Mouse (Mus musculus) right cerebral cortex, postnatal 10 days (tissue): ENCODE results near the gene Galnt2.

ENCODE experiments used
- DNase-seq, 2 experiments: peaks; one replicate each; pipeline ENCODE4 v3.0.0; 2021; ENCODE audit warnings: low spot score in 2 of 2

Gene Galnt2

DNA sequence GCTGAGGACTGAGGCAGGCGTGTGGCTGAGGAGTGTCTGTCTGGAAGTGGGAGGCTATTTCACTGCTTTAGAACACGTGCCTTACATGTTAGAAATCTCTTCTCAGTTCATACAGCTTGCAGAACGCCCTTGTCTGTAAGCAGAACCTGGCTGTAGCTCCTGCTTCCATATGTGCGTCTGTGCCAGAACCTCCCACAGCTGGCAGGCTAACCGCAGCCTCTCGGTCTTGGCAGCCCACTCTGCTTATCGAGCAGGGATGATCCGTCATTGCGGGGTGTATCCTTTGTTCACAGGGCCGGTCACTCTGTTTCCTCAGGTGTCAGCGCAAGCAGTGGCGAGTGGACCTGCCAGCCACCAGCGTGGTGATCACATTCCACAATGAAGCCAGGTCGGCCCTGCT is 92.2 kb downstream of the Galnt2 start:
- DNase-seq: peak; percentile 51 to 56

DNA sequence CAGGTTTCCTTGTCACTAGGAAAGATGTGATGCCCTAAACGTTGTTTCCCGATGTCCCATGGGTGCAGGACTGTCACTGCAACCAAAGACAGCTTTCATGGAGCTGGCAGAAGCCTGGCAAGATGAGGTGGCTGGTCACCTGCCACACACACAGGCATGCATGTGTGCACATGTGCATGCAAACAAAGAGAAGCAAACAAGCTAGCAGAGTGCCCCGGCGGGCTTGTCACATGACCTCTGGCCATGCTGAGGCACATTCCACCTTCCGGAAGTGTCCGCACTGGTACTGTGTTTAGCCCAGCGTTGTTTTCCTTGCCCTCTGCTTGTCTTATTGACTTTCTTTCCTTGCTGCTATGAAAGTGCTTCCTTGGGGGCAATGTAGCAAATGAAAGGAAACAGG is 97.1 kb downstream of the Galnt2 start:
- DNase-seq: no peak

DNA sequence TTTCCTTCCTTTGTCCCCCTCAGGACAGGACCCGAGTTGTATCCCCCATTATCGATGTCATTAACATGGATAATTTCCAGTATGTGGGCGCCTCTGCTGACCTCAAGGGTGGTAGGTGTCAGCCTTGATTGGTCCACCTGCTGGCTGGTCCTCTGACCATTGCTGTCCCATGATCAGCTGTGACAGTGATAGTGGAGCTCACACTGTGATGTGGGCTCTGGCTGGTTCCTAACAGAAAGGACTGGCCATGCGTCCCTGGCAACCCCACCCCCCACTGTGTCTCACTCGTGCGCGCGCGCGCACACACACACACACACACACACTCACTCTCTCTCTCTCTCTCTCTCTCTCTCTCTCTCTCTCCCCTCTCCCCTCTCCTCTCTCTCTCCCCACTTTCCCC is 98.5 kb downstream of the Galnt2 start:
- no peak for DNase-seq

DNA sequence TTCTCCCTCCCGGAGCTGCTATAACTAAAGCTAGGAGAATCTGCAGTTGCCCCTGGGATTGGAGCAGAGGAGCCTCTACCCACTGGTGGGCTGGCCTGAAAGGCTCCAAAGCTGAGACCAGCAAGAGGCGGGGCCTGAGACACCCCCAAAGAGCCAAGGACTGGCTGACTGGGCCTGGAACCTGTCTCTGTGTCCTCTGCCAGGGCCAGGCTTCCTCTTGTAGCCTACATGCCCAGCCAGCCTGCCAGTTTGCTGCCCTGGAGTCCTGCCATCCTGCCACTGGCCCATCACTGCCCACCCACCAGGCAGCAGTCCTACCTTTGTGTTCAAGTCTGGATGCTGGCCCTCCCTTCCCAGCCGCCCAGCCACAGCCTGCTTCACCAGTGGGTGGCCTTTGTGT is 99.2 kb downstream of the Galnt2 start:
- peak; percentile 82 for DNase-seq

GRCm38 (mm10) chr8:124331094-124331493 is 99.9 kb downstream of the Galnt2 start:
- no peak for DNase-seq

- DNase-seq: no peak
Measured at GRCm38 (mm10) chr8:124331706-124332105, 100.5 kb downstream of the Galnt2 start.

GRCm38 (mm10) chr8:124336302-124336701 is 105.1 kb downstream of the Galnt2 start:
- DNase-seq: no peak

GRCm38 (mm10) chr8:124339742-124340141 is 108.6 kb downstream of the Galnt2 start:
- DNase-seq: no peak

DNA sequence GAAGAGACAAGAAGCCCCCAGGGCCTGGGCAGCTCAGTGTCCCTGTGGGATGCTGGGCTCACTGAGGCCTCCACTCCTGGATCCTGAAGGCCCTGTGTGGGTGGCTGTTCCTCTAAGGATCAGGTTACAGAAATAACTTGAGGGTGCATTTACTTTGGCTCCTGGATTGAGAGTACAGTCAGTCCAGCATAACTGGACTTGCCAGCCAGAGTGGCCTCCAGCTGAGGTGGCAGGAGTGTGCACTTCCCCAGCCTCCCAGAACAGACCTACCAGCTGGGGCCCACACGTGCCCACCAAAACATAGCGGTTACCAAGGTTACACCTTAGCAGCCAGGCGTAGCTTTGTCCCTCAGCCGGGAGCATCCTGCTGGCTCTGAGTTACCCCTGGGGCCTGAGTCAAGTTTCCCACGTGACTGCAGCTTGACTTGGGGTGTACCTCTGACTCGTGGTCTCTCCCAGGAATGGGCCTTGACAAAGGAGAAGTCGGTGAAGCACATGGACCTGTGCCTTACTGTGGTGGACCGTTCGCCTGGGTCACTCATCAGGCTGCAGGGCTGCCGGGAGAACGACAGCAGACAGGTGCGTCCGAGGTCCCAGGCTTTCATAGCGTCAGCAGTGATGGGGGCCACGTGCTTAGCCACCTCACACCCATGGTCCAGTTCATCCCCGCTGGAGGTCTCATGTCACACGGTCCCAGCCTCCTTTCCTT is 109.3 kb downstream of the Galnt2 start:
- no peak for DNase-seq

- no peak for DNase-seq
Measured at GRCm38 (mm10) chr8:124343151-124343550, 112.0 kb downstream of the Galnt2 start.

- no peak for DNase-seq
Measured at GRCm38 (mm10) chr8:124343991-124344390, 112.8 kb downstream of the Galnt2 start.

DNA sequence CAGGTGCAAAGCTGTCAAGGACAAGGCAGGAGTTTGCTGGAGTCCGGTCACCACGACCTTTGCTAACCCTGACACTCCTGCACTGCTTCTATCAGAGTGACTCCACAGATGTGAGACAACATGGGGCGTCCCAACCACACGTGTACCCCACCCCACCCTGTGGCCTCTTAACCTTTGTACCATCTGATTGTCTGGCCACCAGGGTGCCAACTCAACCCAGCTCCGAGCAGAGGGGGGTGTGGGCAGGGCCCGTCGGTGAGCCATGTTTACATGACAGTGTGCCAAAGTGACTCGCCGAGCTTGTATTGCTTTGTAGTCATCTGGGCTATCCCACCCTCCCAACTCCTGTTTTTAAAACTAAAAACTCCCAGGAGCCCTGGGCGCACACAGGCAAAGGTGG is 113.9 kb downstream of the Galnt2 start:
- DNase-seq: no peak

- peak in 1 of 2 experiments; percentile 80 for DNase-seq
Measured at GRCm38 (mm10) chr8:124346852-124347523, 115.8 kb downstream of the Galnt2 start.

DNA sequence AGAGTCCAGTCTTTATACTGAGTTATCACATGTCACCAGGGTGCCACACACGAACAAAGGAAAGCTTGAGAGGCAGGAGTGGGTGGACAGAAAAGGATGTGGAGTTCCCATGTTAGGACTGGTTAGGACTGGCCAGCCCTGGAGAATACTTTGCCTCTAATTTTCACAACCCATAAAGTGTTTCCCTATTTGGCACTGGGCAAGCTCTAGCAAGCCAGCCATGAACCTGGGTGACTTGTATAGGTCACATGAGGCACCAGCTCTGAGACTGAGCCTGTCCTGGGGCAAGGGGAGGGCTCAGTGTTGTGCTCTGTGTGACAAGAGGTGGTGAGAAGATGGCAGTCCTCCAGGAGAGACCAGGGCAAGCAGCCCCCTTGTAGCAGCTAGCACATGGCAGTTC is 116.9 kb downstream of the Galnt2 start:
- no peak for DNase-seq

GRCm38 (mm10) chr8:124349663-124350062 is 118.5 kb downstream of the Galnt2 start:
- peak; percentile 79 to 91 for DNase-seq

DNA sequence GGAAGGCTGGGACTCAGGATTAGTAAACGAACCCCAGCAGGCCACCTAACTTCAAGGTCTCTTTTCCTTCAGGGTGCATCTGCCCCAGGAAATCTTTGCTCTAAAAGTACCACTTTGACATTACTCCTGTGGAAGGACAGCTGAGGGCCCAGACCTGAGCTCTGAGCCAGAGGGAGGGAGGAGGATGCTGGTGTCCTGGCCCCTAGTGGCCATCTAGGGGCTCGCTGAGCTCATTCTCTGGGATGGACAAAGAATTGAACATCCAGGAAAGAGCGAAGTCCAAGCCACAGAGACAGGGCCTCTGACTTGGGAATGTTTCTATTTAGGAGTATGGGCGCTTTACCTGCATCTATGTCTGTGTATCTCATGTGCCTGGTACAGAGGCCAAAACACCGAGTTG is 120.4 kb downstream of the Galnt2 start:
- DNase-seq: no peak

- DNase-seq: no peak
Measured at GRCm38 (mm10) chr8:124360911-124361310, 129.7 kb downstream of the Galnt2 start.

DNA sequence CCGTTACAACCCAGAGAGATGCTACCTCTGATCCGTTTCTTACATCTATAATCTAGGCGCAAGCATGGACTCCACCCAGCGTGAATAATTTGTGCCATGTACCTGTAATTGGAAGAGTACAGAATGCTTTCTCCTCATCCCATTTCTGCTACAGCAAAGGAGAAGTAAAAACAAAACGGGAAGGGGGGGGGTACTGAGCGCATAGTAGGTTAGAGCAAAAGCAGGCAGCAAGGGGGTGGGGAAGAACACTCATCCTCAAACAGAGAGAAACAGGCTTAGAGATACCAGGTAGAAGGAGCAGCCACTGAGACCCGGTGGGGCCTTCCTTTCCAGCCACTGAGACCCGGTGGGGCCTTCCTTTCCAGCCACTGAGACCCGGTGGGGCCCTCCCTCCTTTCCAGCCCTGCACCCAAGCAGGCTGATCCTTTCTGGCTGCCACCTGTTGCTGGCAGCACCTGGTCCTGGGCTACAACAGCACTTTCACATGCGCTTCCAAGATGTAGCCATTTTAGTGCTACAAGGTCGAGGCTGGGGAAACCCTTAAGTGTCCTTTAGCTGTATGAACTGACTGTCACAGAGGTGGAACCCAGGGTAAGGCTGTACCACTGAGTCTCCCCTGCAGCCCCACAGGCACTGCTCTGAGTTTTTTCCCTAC is 130.7 kb downstream of the Galnt2 start:
- DNase-seq: no peak

- no peak for DNase-seq
Measured at GRCm38 (mm10) chr8:124362589-124362988, 131.4 kb downstream of the Galnt2 start.

GRCm38 (mm10) chr8:124363337-124363736 is 132.1 kb downstream of the Galnt2 start:
- no peak for DNase-seq

DNA sequence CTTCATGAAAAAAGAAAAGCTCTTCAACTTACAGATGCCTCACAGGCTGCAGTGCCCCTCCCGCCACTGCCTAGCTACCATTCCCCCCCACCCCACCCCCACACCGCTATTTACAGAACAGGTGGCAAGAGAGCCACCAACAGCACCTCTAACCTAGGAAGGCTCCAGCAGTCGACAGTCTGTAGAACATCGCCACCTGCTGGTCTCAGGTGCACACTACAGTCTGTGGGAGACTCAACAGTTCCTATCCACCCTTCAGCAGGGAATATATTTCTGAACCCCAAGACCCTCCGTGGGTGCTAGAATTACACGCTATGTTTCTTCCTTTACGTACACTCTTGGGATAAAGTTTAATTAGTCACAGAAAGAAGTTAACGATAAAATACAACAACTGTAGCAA is 137.0 kb downstream of the Galnt2 start:
- peak; percentile 81 to 85 for DNase-seq

- DNase-seq: no peak
Measured at GRCm38 (mm10) chr8:124370422-124371183, 139.4 kb downstream of the Galnt2 start.
